Mouse (Mus musculus) hindbrain, embryonic 13.5 days (tissue): ENCODE measurements around the gene Ift52. TPM values are rescaled to one million over a fixed set of nuclear protein-coding genes. Genes with fewer than 3 reads are reported as not detected.

Experiments
- ATAC-seq: fragments of 200-750 bp; cut with Nextera tagmentation; 2 replicates; pipeline ENCODE4 v1.8.0; 2017; ENCODE audit warnings: moderate TSS enrichment; ENCODE audit not compliant: low FRiP score
- H3K27ac ChIP-seq: fragments of 300-500 bp; sonication (generic); 2 replicates; pipeline ENCODE4 v1.5.1; 2015; ENCODE audit warnings: inconsistent platforms, mild to moderate bottlenecking, moderate library complexity
- H3K27me3 ChIP-seq: fragments of 300-500 bp; sonication (generic); 2 replicates; pipeline ENCODE4 v1.6.1; 2015; ENCODE audit warnings: mild to moderate bottlenecking, inconsistent platforms
- H3K36me3 ChIP-seq: fragments of 300-500 bp; sonication (generic); 2 replicates; pipeline ENCODE4 v1.6.1; 2015; ENCODE audit warnings: mild to moderate bottlenecking, inconsistent platforms
- H3K4me1 ChIP-seq: fragments of 300-500 bp; sonication (generic); replicated peaks from 2 replicates; pipeline ENCODE4 v1.6.1; 2015; ENCODE audit warnings: inconsistent platforms
- H3K4me2 ChIP-seq: fragments of 300-500 bp; sonication (generic); 2 replicates; pipeline ENCODE4 v1.6.1; 2015; ENCODE audit warnings: inconsistent platforms, mild to moderate bottlenecking, moderate library complexity
- H3K4me3 ChIP-seq: fragments of 300-500 bp; sonication (generic); 2 replicates; pipeline ENCODE4 v1.5.1; 2015; ENCODE audit warnings: mild to moderate bottlenecking, inconsistent platforms
- H3K9ac ChIP-seq: fragments of 300-500 bp; sonication (generic); 2 replicates; pipeline ENCODE4 v1.6.1; 2015; ENCODE audit warnings: mild to moderate bottlenecking, inconsistent platforms
- H3K9me3 ChIP-seq: fragments of 300-500 bp; sonication (generic); 2 replicates; pipeline ENCODE4 v1.6.1; 2016; ENCODE audit warnings: inconsistent platforms
- WGBS: fragments of 180-500 bp; shearing (Covaris S2); methylation state at CpG from one replicate; pipeline ENCODE4 v1.1.7; 2015; 5-methylcytosine and 5-hydroxymethylcytosine counted together
- polyA plus RNA-seq: library from polyadenylated mRNA; unstranded; fragments of >200 nt; fragmentation: Nextera tagmentation; extraction: Ambion mirVana; gene quantifications from 2 replicates; pipeline ENCODE4 v1.2.1, GENCODE M21; 2015

The Ift52 gene
- polyA plus RNA-seq, 1 experiment from 2014 or later: 43.7 TPM

- Histone ChIP-seq H3K4me1 (no peaks in the 10 kb centered on the region), H3K9ac (no peak within 1 kb of the TSS), H3K27me3 (0 out of 2 replicates have a peak, but pooled peaks cover 8% of the 10 kb centered on the region), H3K27ac (no peak within 1 kb of the TSS), H3K4me3 (no peak within 1 kb of the TSS), H3K4me2 (no peak within 1 kb of the TSS), H3K9me3 (no peaks in the 10 kb centered on the region), H3K36me3 (no peaks in the 10 kb centered on the region)
- 65% methylated on average over 8 of the region's 8 CpGs for WGBS
- no peak for ATAC-seq
Measured at GRCm38 (mm10) chr2:162987218-162987617, 29.9 kb upstream of the Ift52 start, which contains the start of gene Sgk2. Gene Sgk2 (plus strand): TSS chr2:162987330.

GRCm38 (mm10) chr2:162988235-162988634 lies 28.9 kb upstream of the Ift52 start:
- 0 out of 2 replicates have a peak, but pooled peaks cover 8% of the 10 kb centered on the region for H3K27me3 ChIP-seq
- WGBS: 87% methylated on average over 4 of the region's 4 CpGs
- no peak overlapping the region for H3K9ac ChIP-seq
- H3K27ac ChIP-seq: no peak overlapping the region
- no peak overlapping the region for H3K4me2 ChIP-seq
- no peak overlapping the region for H3K4me3 ChIP-seq
- H3K4me1 ChIP-seq: no peaks in the 10 kb centered on the region
- H3K36me3 ChIP-seq: no peaks in the 10 kb centered on the region
- H3K9me3 ChIP-seq: no peaks in the 10 kb centered on the region
- no peak for ATAC-seq

GRCm38 (mm10) chr2:162991394-162992083 lies 25.6 kb upstream of the Ift52 start:
- WGBS: 34% methylated on average over 6 of the region's 6 CpGs
- H3K4me1 ChIP-seq: no peaks in the 10 kb centered on the region
- ATAC-seq: no peak
- 0 out of 2 replicates have a peak, but pooled peaks cover 7% of the 10 kb centered on the region for H3K27me3 ChIP-seq
- no peak overlapping the region for H3K4me3 ChIP-seq
- no peaks in the 10 kb centered on the region for H3K36me3 ChIP-seq
- H3K9ac ChIP-seq: no peak overlapping the region
- no peaks in the 10 kb centered on the region for H3K9me3 ChIP-seq
- H3K4me2 ChIP-seq: no peak overlapping the region
- no peak overlapping the region for H3K27ac ChIP-seq

DNA sequence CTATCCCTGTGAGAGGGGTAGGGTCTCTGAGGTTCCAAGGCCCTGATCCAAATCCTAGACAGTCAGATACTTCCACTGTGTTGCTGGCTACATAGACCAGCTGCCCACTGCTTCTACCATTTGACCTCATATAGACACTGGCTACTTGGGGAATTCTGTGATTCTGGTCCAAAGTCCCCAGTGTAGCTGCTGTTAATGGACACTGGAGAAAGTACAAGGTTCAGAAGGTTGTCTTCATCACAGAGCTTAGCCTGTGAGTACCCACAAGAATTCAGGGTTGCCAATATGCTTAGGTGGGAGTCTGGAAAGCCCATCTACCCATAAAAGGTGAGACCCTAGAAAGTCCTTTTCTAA lies 25.1 kb upstream of the Ift52 start:
- H3K9me3 ChIP-seq: no peaks in the 10 kb centered on the region

DNA sequence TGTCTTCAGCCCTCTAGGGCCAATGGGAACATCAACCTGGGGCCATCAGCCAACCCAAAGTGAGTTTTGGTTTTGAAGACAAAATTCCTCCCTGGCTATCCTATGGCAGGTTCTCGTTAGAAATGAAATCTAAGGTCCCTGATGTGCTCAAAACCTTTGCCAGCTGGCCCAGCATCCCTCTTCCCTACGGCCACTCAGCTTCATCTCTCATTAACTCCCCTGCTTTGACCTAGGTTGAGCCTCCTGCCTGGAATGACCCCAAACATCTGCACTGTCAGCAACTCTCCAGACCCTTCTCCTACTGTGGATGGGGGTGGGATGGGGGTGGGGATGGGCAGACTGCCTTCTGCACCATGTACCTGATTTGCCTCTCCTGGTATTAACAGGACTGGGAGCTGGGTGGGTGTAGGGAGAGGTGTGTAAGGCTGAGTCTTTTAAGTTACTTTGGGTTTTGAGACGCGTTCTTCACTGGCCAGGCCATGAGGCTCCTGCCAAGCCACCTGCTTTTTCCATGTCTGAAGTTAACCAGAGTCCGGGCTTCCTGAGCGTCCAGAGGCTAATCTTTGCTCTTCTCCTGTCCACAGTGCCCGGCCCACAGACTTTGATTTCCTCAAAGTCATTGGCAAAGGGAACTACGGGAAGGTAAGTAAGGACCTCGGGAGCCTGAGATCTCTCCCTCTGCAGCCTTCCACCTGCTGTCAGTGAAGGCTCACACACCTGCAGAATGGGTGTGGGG lies 23.1 kb upstream of the Ift52 start:
- no peak for ATAC-seq
- 86% methylated on average over 9 of the region's 9 CpGs for WGBS
- peaks cover 5% of the 10 kb centered on the region; the same call in 1 of the 2 replicates for H3K4me1 ChIP-seq
- H3K4me3 ChIP-seq: no peak overlapping the region
- H3K4me2 ChIP-seq: no peak overlapping the region
- no peaks in the 10 kb centered on the region for H3K9me3 ChIP-seq
- no peaks in the 10 kb centered on the region for H3K36me3 ChIP-seq
- no peak overlapping the region for H3K9ac ChIP-seq
- H3K27ac ChIP-seq: no peak overlapping the region
- H3K27me3 ChIP-seq: 0 out of 2 replicates have a peak, but pooled peaks cover 3% of the 10 kb centered on the region

More for the DNA sequence above, 25.1 kb upstream of the Ift52 start:
- no peak overlapping the region for H3K4me3 ChIP-seq
- no peak overlapping the region for H3K4me2 ChIP-seq
- no peak for ATAC-seq
- H3K4me1 ChIP-seq: no peaks in the 10 kb centered on the region
- no peak overlapping the region for H3K27ac ChIP-seq
- no peak overlapping the region for H3K9ac ChIP-seq
- H3K27me3 ChIP-seq: 0 out of 2 replicates have a peak, but pooled peaks cover 2% of the 10 kb centered on the region
- H3K36me3 ChIP-seq: no peaks in the 10 kb centered on the region

DNA sequence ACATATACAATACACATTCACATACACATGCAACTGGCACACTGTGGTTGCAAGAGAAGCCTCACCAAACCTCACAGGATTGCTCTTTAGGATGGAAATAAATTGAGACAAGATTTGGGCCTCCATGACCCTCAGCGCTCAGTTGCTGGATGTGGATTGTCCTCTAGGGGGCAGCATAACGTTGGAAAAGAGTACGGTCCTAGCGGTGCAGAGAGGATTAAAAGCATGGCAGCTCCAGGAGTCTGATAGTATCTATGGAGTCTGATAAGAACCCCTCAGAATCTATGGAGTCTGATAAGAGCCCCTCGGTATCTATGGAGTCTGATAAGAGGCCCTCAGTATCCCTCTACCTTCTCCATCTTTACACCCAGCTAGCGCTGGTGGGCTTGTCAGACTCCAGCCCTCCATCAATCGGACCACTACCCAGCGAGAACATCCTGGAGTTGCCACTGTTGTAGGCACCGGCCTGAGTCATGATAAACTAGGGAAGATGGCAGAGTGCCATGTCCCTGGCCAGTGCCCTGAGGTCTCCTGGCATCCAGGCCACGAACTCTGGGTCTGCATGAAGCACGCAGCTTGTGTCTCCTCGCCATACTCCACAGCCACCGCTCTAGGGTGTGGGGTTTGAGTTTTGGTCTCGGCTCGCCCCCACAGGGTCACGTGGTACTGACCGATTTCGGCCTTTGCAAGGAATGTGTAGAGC lies 18.5 kb upstream of the Ift52 start:
- Histone ChIP-seq H3K27ac (no peak overlapping the region), H3K4me2 (peak overlapping the region; percentile 40), H3K4me1 (peaks cover 6% of the 10 kb centered on the region; the same call in 1 of the 2 replicates), H3K36me3 (no peaks in the 10 kb centered on the region), H3K27me3 (peaks cover 10% of the 10 kb centered on the region; the same call in 1 of the 2 replicates), H3K4me3 (peak overlapping the region; percentile 18), H3K9ac (no peak overlapping the region; the same call in 1 of the 2 replicates), H3K9me3 (no peaks in the 10 kb centered on the region)
- WGBS: 36% methylated on average over 18 of the region's 18 CpGs
- 0 out of 2 replicates have a peak, but pooled peaks have one; percentile 63 for ATAC-seq

- H3K36me3 ChIP-seq: no peaks in the 10 kb centered on the region
- H3K27me3 ChIP-seq: peaks cover 13% of the 10 kb centered on the region; the same call in 1 of the 2 replicates
- H3K4me2 ChIP-seq: no peak overlapping the region
- no peak for ATAC-seq
- no peak overlapping the region for H3K27ac ChIP-seq
- WGBS: 31% methylated on average over 3 of the region's 3 CpGs
- H3K9me3 ChIP-seq: no peaks in the 10 kb centered on the region
- H3K4me3 ChIP-seq: no peak overlapping the region
- no peak overlapping the region for H3K9ac ChIP-seq
- H3K4me1 ChIP-seq: peaks cover 6% of the 10 kb centered on the region; the same call in 1 of the 2 replicates
Measured at GRCm38 (mm10) chr2:162999744-163000143, 17.4 kb upstream of the Ift52 start.

GRCm38 (mm10) chr2:163001071-163001470 lies 16.1 kb upstream of the Ift52 start:
- Histone ChIP-seq H3K9ac (no peak overlapping the region), H3K27ac (no peak overlapping the region), H3K4me2 (no peak overlapping the region), H3K4me1 (peaks cover 6% of the 10 kb centered on the region; the same call in 1 of the 2 replicates), H3K4me3 (no peak overlapping the region), H3K9me3 (no peaks in the 10 kb centered on the region), H3K27me3 (peaks cover 18% of the 10 kb centered on the region), H3K36me3 (no peaks in the 10 kb centered on the region)
- WGBS: 94% methylated on average over 1 of the region's 1 CpGs
- ATAC-seq: no peak

DNA sequence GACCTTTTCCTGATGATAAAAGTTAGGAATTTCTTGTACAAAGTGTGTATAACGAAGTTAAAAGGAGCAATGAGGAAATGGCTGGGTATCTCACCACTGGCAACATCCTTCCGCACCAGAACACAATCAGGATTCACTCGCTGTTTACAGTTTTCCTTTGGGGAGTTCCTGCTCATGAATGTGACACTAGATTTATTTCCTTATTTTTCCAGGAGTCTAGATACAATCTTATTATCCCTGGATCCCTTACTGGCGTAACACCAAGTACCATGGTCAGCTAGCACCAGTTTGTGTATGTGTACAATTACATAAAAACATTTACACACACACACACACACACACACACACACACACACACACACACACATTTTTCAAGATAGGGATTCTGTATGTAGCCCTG lies 9.9 kb upstream of the Ift52 start:
- WGBS: 84% methylated on average over 4 of the region's 4 CpGs
- Histone ChIP-seq H3K4me1 (no peaks in the 10 kb centered on the region), H3K27me3 (peaks cover 8% of the 10 kb centered on the region), H3K36me3 (no peaks in the 10 kb centered on the region), H3K9me3 (no peaks in the 10 kb centered on the region), H3K4me2 (no peak overlapping the region), H3K9ac (no peak overlapping the region), H3K4me3 (no peak overlapping the region), H3K27ac (no peak overlapping the region)
- ATAC-seq: no peak

DNA sequence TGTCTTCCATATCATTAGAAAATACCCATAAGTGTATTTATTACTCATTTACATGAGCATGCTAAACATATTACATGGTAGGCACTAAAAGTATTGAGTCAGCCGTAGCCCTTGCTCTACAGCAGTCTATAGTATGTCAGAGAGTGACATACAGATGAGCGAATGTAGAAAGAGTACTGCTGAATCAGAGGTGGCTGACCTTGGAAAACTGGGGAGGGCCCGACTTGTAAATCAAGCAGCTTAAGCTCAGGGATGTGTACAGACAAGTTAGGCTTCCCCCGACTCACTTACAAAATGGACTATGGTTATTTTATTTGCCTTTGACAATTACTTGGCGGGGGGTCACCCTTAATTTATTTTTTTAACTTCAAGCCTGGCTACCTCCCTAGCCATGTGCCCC lies 14.1 kb downstream of the Ift52 start:
- H3K27ac ChIP-seq: no peak overlapping the region
- no peak overlapping the region for H3K4me2 ChIP-seq
- no peaks in the 10 kb centered on the region for H3K27me3 ChIP-seq
- no peaks in the 10 kb centered on the region for H3K9me3 ChIP-seq
- no peak for ATAC-seq
- H3K4me1 ChIP-seq: no peaks in the 10 kb centered on the region
- H3K9ac ChIP-seq: no peak overlapping the region
- no peak overlapping the region for H3K4me3 ChIP-seq
- peaks cover 93% of the 10 kb centered on the region for H3K36me3 ChIP-seq
- 90% methylated on average over 5 of the region's 5 CpGs for WGBS

DNA sequence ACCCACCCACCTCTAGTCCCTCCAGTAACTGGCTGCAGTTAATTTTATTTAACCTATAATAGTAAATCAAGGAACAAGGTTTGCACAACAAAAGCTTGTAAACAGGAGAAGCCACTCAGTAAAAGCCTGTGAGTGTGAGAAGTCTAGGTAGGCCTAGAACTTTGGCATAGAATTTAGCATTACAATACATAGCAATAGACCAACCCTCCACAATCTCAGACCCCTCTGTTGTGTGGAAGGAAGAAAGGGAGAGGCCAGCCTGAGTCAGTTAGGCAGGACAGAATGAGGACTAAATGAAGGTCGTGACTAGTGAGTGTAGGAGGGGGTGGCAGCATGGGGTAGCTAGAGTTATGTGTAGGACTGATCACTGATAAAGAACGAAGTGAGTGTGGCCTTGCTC lies 14.6 kb downstream of the Ift52 start:
- Histone ChIP-seq H3K27me3 (no peaks in the 10 kb centered on the region), H3K9me3 (no peaks in the 10 kb centered on the region), H3K9ac (no peak overlapping the region), H3K27ac (no peak overlapping the region), H3K4me3 (no peak overlapping the region), H3K36me3 (peaks cover 93% of the 10 kb centered on the region), H3K4me2 (no peak overlapping the region), H3K4me1 (no peaks in the 10 kb centered on the region)
- no peak for ATAC-seq
- WGBS: 79% methylated on average over 2 of the region's 2 CpGs

DNA sequence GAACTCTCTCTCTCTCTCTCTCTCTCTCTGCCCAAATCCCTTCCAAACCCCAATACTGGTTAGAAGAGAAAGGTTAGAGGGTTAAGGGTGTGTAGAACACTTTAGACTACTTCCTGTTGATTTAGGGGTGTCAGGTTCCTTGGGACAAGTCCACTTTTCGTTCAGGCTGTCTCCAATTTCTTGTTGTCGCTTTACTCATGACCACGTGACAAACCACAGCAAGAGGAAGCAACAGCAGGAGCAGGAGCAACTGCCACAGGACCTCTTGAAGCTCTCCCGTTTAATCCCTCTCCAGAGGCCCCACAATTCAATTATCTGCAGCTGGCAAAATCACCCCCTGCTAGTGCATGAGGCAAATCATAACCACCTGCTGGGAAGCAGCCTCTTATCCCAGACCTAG lies 15.5 kb downstream of the Ift52 start:
- no peak overlapping the region for H3K27ac ChIP-seq
- H3K9ac ChIP-seq: no peak overlapping the region
- H3K4me1 ChIP-seq: no peaks in the 10 kb centered on the region
- no peak overlapping the region for H3K4me3 ChIP-seq
- ATAC-seq: no peak
- peaks cover 93% of the 10 kb centered on the region for H3K36me3 ChIP-seq
- 64% methylated on average over 4 of the region's 4 CpGs for WGBS
- H3K9me3 ChIP-seq: no peaks in the 10 kb centered on the region
- H3K27me3 ChIP-seq: no peaks in the 10 kb centered on the region
- no peak overlapping the region for H3K4me2 ChIP-seq
